Mouse (Mus musculus) spleen, postnatal 4 days (tissue): ENCODE data around the gene Cuedc2.
A peak's percentile ranks its signal among the peaks of the same experiment; 100 is the strongest.

Source experiments
- DNase-seq, 2 experiments: peaks; one replicate each; pipeline ENCODE4 v3.0.0; 2022; ENCODE audit warnings: low spot score in 2 of 2

Cuedc2 gene

DNA sequence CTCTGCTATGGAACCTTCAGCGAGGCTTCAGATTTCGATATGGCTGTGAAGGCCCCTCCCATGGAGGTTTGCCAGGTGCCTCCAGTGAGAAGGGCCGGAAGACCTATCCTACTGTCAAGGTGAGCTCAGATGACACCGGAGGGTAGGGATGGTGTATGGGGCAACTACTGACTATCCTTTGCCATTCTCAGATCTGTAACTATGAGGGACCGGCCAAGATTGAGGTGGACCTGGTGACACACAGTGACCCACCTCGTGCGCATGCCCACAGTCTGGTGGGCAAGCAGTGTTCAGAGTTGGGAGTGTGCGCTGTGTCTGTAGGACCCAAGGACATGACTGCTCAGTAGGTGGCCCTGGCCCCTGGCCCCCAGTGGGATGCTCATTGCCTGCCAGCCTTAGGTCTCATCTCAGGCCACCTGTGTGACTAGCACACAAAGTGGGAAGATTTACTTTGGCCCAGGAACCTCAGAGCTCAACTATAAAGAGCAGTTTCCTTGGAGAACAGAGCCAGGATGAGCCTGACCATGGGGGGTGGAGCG, 31.7 kb downstream of the Cuedc2 start:
- peak; percentile 12 to 64 for DNase-seq

DNA sequence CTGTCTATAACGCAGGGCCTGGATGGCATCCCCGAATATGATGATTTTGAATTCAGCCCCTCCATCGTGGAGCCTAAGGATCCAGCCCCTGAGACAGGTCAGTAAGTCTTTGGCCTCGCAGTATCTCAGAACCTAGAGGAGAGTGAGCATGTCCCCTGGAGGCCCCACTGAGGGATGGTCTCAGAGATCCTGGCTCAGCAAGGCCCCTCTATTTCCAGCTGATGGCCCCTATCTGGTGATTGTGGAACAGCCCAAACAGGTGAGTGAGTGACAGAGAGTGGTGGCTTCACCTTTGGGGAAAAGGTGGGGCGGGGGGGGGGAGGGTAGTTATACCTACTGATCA, 32.3 kb downstream of the Cuedc2 start:
- peak; percentile 11 to 62 for DNase-seq

DNA sequence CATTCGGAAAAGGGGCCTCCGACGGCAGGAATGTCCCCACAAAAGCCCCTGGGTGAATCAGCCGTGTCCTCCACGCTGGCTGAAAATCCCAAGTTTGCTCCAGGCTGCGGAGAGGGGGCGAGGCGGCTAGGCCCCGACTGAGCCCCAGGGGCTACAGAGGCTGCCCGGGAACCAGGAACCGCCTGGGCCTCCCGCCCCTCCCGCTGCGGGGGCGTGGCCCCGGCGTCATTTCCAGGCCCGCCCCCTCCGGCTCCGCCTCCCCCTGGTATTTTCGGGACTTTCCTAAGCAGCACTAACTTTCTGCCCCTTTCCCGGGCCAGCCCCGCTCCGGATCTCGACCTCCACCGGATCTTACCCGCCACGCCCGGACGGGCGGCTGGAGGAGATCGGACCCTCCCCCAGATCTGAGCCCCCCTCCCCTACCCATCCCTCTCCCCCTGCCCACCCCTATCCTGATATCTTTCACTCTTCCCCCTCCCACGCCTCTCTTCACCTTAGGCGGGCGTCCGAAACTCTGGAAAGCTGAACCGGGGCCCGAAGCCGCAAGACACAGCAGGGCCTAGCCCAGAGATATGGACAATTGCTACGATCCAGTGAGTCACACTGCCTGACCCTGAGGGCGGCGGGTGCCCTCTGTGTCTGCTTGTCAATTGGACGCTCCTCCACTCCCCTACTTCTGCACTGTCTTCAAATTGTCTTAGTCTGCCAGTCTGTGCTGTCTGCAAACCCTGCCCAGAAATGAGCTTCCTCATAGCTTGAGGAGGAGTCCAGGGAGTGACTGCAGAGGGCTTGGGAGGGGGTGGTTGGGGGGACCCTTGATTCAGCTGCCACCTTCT, 32.9 kb downstream of the Cuedc2 start:
- DNase-seq = peak; percentile 91 to 95

- peak in 1 of 2 experiments; percentile 46 for DNase-seq
These were observed 33.6 kb downstream of the Cuedc2 start for GRCm38 (mm10) chr19:46304908-46305333.

GRCm38 (mm10) chr19:46304216-46304841, 34.2 kb downstream of the Cuedc2 start, which contains the start of gene Nfkb2:
Gene Nfkb2 (plus strand): TSS chr19:46304320.
- peak; percentile 92 to 95 for DNase-seq

GRCm38 (mm10) chr19:46303251-46304215, 35.0 kb downstream of the Cuedc2 start:
- peak in 1 of 2 experiments; percentile 55 for DNase-seq

DNA sequence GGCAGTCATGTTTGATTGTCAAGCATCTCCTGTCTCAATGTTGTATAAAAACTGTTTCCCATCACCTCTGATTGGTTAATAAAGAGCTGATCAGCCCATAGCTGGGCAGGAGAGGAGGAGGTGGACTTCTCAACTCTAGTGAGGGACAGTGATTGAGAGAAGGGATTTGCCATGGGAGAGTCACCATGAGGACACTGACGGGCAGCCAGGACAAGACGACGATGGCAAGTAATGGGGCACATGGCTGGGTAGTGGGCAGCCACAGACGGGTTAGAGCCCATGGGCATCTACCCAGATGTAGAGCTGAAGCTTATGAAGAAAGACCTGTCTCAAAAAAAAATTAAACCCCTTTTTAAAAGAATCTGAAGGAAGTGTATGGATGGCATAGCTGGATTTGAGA, 36.0 kb downstream of the Cuedc2 start:
- DNase-seq = peak in 1 of 2 experiments; percentile 49

GRCm38 (mm10) chr19:46300294-46301045, 38.0 kb downstream of the Cuedc2 start:
- no peak for DNase-seq

GRCm38 (mm10) chr19:46296938-46297337, 41.6 kb downstream of the Cuedc2 start:
- DNase-seq = no peak

DNA sequence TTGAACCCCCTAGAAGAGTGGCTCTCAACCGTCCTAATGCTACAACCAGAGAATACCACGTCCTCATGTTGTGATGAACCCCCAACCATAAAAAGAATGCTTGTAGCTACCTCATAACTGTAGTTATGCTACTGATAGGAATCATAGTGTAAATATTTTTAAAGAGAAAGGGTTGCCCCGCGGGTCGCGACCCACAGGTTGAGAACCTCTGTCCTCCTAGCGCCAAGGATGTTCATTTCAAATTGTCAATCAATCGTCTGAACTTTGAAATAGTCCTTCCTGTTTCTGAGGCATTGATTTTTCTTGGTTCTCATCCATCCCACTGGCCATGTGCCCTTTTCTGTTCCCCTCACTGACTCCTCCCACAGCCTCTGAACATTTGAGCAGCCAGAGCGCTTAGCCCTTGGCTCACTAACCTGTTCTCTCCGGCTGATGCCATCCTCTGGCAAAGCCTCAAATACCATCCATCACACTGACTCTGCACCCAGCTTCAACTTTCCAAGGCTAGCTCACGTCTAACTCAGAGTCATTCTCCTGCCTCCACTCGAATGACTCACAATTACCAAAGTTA, 47.9 kb downstream of the Cuedc2 start:
- no peak for DNase-seq

- DNase-seq = no peak
These were observed 50.9 kb downstream of the Cuedc2 start for GRCm38 (mm10) chr19:46287566-46287965.

GRCm38 (mm10) chr19:46286926-46287325, 51.6 kb downstream of the Cuedc2 start:
- no peak for DNase-seq

DNA sequence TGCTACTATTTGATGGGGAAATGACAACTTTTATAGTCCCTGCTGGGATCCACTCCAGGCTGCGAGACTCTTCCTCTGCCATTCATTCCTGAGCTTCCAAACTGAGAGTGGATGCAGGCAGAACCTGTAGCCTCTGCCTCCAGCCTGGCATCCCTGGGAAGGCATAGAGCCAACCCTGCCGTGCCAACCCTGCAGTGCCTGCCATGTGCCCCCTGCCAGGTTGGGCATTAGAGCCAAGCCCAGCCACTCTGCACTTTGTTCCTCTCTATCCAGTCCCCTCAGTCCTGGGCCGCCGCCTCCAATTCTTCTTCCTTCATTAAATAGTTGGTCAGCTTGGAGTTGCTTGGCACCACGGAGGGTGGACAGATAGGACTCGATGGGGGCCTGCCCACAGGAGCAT, 52.5 kb downstream of the Cuedc2 start:
- DNase-seq = no peak

DNA sequence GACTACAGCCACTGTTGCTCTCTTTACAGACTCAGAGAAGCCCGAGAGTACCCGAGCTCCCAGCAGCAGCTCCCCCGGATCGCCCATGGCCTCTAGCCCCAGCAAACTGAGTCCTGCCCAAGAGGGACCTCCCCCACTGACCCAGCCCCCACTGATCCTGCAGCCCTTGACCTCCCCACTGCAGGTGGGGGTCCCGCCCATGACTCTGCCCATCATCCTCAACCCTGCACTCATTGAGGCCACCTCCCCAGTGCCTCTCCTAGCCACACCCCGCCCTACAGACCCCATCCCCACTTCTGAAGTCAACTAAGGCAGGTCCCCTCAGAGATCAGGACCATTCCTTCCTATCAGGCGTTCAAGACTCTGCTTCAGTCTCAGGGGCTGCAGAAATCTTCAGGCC, 52.9 kb downstream of the Cuedc2 start:
- no peak for DNase-seq

DNA sequence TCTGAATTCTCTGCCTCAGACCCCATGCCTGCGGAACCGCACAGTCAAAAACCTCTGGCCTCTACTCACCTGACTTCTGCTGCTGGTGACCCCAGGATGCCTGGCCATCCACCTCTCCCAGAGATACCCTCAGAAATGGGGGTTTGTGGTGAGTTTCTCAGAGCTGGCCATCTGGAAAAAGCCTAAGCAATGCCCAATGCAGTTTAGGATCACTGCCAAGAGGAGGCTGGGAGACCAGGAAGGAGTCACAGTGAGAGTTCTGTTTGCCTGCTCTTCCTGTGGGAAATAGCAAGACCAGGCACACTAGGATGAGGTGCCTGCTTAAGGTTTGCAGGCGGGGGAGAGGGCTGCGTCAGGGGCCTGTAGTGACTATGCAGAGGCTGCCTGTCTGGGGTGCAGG, 53.8 kb downstream of the Cuedc2 start:
- no peak for DNase-seq

GRCm38 (mm10) chr19:46282081-46282849, 56.2 kb downstream of the Cuedc2 start:
- no peak for DNase-seq
